In the genomic region with DNA sequence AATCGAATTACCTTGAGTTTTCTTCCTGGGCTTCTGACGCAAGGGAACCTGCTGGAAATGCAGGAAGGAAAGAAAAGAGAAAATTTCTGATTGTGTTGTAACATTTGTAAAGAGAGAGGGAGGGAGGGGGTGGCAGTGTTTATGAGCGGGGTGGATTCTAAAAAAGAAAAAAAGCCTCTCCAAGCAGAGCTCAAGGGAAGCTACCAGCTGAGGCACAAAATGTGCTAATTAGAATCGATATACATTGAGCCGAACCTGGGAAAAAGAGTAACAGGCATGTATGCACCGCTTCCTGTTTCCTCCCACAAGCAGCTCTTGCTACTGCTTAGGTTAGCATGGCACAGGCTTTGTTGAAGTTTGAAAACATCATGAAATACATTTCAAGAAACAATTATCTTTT, we compare ENCODE assay signal across 8 mouse cellular contexts.
DNase-seq lines count a peak whose midpoint lies in the region; ATAC-seq and TF ChIP-seq lines count a peak whose summit lies in the region.

No protein-coding gene starts in this region.

- peak overlapping the region; percentile 44 for H3K4me2 ChIP-seq in kidney, embryonic 15.5 days
- peak overlapping the region; percentile 54 for H3K4me2 ChIP-seq in forebrain, embryonic 16.5 days (ENCODE audit: low read length)

- H3K27me3 ChIP-seq in kidney, embryonic 15.5 days, result no peaks in the 10 kb centered on the region
- no peaks in the 10 kb centered on the region for H3K27me3 ChIP-seq in forebrain, embryonic 16.5 days (replicated peaks; ENCODE audit: control insufficient read depth, insufficient read depth, low read length)

- no peak for TF ChIP-seq CTCF in brain, embryonic 14.5 days (IDR thresholded peaks at IDR 0.05; ENCODE audit: borderline replicate concordance, extremely low read depth, insufficient read depth, insufficient read length)

- H3K4me1 ChIP-seq in kidney, embryonic 15.5 days, result peaks cover 9% of the 10 kb centered on the region; the same call in 1 of the 2 replicates
- peaks cover 4% of the 10 kb centered on the region; the same call in 1 of the 2 replicates for H3K4me1 ChIP-seq in forebrain, embryonic 16.5 days (replicated peaks; ENCODE audit: control insufficient read depth, insufficient read depth, low read length)

- H3K9ac ChIP-seq in kidney, embryonic 15.5 days, result no peak overlapping the region
- peak overlapping the region; percentile 48; the same call in 1 of the 2 replicates for H3K9ac ChIP-seq in forebrain, embryonic 16.5 days (replicated peaks; ENCODE audit: low read depth, low read length)

- no peaks in the 10 kb centered on the region for H3K9me3 ChIP-seq in kidney, embryonic 15.5 days (replicated peaks)
- no peaks in the 10 kb centered on the region for H3K9me3 ChIP-seq in forebrain, embryonic 16.5 days (ENCODE audit: control insufficient read depth, low read length)

- H3K27ac ChIP-seq in kidney, embryonic 15.5 days, result no peak overlapping the region
- H3K27ac ChIP-seq in forebrain, embryonic 16.5 days (ENCODE audit: low read length), result peak overlapping the region; percentile 43; the same call in 1 of the 2 replicates

- H3K4me3 ChIP-seq in kidney, embryonic 15.5 days (replicated peaks), result peak overlapping the region; percentile 17; the same call in 1 of the 2 replicates
- H3K4me3 ChIP-seq in forebrain, embryonic 16.5 days (replicated peaks; ENCODE audit: low read length), result peak overlapping the region; percentile 32

- no peaks in the 10 kb centered on the region for H3K36me3 ChIP-seq in kidney, embryonic 15.5 days
- no peaks in the 10 kb centered on the region for H3K36me3 ChIP-seq in forebrain, embryonic 16.5 days (ENCODE audit: control insufficient read depth, insufficient read depth)

- WGBS in kidney, embryonic 15.5 days, result 16% methylated on average over 6 of the region's 6 CpGs
- 6% methylated on average over 6 of the region's 6 CpGs for WGBS in forebrain, embryonic 16.5 days

- no peak for ATAC-seq in kidney, embryonic 15.5 days (replicated peaks; ENCODE audit: low FRiP score)
- peak; percentile 68 for ATAC-seq in forebrain, embryonic 16.5 days
- peak; percentile 21 for ATAC-seq in megakaryocyte progenitor cell, adult 5-6 weeks (replicated peaks; ENCODE audit: poor library complexity)
- no peak for ATAC-seq in megakaryocyte-erythroid progenitor cell, adult 5-6 weeks (replicated peaks; ENCODE audit: low FRiP score, low TSS enrichment, poor library complexity, severe bottlenecking)

- no peak for TF ChIP-seq POLR2A in brain, embryonic 14.5 days (IDR thresholded peaks at IDR 0.05; ENCODE audit: borderline replicate concordance, extremely low read depth, insufficient read depth, insufficient read length, poor library complexity, severe bottlenecking)

- no peak for DNase-seq in kidney, adult 18-20 months
- DNase-seq in brain, embryonic 14.5 days (ENCODE audit: low read depth), result peak; percentile 73
- DNase-seq in layer of hippocampus, adult 9-10 months (ENCODE audit: low spot score), result no peak
- no peak for DNase-seq in heart, adult 9 months (ENCODE audit: low spot score in 2 of 2)

Comparison
In these comparisons a context has a peak if more than half of its experiments do, and no peak if none do; other contexts are left out.
1. ATAC-seq: peak in forebrain, embryonic 16.5 days (single experiment) and megakaryocyte progenitor cell, adult 5-6 weeks (single experiment); none in kidney, embryonic 15.5 days (single experiment) and megakaryocyte-erythroid progenitor cell, adult 5-6 weeks (single experiment).